Mouse (Mus musculus): ENCODE measurements around the gene Mrps7. TPM values are rescaled to one million over a fixed set of nuclear protein-coding genes. Genes with fewer than 3 reads are reported as not detected.

The Mrps7 gene
- polyA plus RNA-seq, 1 experiment, result 36.7 TPM

DNA sequence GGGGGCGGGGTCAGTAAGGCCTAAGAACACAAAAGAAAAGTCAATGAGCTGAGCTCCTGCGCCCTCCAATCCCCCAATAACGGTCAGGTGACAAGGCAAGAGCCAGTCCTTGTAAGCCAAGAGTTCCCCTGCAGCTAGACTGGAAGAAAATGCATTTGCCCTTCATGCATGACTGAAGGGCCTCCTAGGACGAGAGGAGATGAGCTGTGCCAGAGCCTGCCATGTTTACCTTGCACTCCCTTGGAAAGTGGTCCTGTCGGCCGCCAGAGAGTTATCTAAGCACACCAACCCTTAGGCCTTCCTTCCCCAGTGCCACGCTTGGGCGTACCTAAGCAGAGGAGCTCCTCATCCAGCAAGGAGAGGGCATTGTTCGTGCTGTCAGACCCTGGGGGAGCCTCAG, 15.7 kb upstream of the Mrps7 start:
- no peak for DNase-seq (ENCODE audit: low read depth)
- no peak for TF ChIP-seq CTCF (IDR thresholded peaks at IDR 0.05; ENCODE audit: borderline replicate concordance, extremely low read depth, insufficient read depth, insufficient read length)

DNA sequence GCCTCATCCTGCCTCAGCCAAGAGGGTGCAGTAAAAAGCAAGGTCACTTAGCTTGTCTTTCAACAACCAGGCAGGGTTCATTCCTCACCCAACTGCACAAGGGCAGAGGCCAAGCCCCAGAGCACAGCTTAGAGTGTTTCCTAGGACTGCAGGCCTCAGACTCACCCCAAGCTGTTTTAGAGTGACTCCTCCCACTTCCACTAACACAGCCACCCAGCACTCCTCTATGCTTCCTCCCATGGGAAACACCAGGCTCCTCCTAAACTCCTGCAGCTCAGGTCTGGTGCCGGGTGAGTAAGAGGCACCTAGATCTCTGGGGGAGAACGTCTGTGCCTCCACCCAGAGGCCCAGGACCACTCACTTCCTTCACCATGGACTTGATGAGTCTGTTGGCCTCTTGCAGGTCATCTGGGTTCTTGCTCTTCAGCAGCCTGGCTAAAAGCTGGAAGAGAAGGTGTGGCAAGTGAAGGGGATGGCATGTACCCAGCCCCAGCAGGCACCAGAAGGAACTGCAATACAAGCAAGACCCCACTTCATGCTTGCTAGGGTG, 13.1 kb upstream of the Mrps7 start:
- no peak for DNase-seq (ENCODE audit: low read depth)
- TF ChIP-seq POLR2A (IDR thresholded peaks at IDR 0.05; ENCODE audit: borderline replicate concordance, extremely low read depth, insufficient read depth, insufficient read length, poor library complexity, severe bottlenecking), result no peak
- no peak for TF ChIP-seq CTCF (IDR thresholded peaks at IDR 0.05; ENCODE audit: borderline replicate concordance, extremely low read depth, insufficient read depth, insufficient read length)

DNA sequence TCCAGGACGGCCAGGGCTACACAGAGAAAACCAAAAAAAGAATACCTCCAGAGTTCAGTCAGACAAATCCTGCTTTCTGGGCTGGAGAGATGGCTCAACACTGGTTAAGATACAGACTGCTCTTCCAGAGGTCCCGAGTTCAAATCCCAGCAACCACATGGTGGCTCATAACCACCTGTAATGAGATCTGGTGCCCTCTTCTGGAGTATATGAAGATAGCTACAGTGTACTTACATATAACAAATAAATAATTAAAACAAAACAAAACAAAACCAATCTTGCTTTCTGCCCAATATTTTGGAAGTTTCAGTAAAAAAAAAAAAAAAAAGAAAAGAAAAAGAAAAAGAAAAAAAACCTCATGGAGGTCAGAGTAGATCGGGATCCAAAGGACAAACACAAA, 8.5 kb upstream of the Mrps7 start:
- TF ChIP-seq POLR2A (IDR thresholded peaks at IDR 0.05; ENCODE audit: borderline replicate concordance, extremely low read depth, insufficient read depth, insufficient read length, poor library complexity, severe bottlenecking) (no peak), CTCF (IDR thresholded peaks at IDR 0.05; ENCODE audit: borderline replicate concordance, extremely low read depth, insufficient read depth, insufficient read length) (no peak)
- no peak for DNase-seq (ENCODE audit: low read depth)

DNA sequence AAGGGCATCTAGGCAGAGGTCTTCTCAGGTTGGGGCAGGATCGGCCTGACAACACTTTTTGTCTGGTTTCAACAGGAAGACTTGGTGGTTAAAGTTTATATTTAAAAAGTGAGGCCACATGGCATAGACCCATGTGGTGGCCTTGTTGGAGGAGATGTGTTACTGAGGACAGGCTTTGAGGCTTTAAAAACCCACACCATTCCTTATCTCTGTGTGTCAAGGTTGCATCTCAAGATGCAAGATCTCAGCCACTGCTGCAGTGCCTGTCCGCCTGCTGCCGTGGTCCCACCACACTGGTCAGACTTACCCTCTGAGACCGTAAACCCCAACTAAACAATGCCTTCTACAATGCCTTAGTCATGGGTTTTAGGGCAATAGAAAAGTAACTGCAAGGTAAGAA, 5.4 kb upstream of the Mrps7 start:
- no peak for TF ChIP-seq CTCF (IDR thresholded peaks at IDR 0.05; ENCODE audit: borderline replicate concordance, extremely low read depth, insufficient read depth, insufficient read length)
- no peak for TF ChIP-seq POLR2A (IDR thresholded peaks at IDR 0.05; ENCODE audit: borderline replicate concordance, extremely low read depth, insufficient read depth, insufficient read length, poor library complexity, severe bottlenecking)
- no peak for DNase-seq (ENCODE audit: low read depth)

DNA sequence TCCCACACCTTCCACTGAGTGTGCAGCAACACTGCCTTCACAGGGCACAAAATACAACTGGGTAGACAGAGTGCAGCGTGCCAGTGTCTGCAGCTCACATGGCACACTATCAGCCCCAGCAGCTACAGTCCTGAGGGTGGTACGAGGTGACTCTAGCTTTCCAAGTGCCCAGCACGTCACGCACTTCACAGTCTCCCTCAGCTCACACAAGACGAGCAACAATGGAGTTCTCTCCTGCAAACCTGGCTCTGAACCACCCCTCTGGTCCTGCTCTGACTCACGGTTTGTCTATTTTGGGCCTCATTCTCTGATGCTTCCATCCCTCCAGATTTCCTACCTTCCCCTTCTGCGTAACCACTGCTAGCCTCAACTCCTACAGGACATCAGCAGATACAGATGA, 4.0 kb upstream of the Mrps7 start:
- TF ChIP-seq CTCF (IDR thresholded peaks at IDR 0.05; ENCODE audit: borderline replicate concordance, extremely low read depth, insufficient read depth, insufficient read length), result no peak
- no peak for TF ChIP-seq POLR2A (IDR thresholded peaks at IDR 0.05; ENCODE audit: borderline replicate concordance, extremely low read depth, insufficient read depth, insufficient read length, poor library complexity, severe bottlenecking)

DNA sequence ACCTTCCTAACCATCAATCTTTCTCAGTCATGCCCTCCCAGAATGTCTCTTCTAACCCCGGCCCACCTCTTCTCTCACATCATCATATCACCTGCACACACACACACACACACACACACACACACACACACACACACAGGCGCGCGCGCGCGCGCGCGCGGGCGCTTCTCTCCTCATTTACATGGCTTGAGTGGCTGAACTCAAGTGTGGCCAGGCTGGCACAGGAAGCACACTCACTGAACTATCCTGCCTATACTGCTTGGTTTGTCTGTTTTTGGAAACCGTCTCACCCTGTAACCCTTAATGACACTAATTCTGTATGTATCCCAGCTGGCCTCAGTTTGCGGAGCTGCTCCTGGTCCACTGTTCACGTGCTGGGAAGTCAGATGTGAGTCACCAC, 3.0 kb upstream of the Mrps7 start:
- TF ChIP-seq CTCF (IDR thresholded peaks at IDR 0.05; ENCODE audit: borderline replicate concordance, extremely low read depth, insufficient read depth, insufficient read length) (no peak), POLR2A (IDR thresholded peaks at IDR 0.05; ENCODE audit: borderline replicate concordance, extremely low read depth, insufficient read depth, insufficient read length, poor library complexity, severe bottlenecking) (no peak)
- DNase-seq (ENCODE audit: low read depth), result no peak

More for the DNA sequence above, 4.0 kb upstream of the Mrps7 start:
- no peak for DNase-seq (ENCODE audit: low read depth)

DNA sequence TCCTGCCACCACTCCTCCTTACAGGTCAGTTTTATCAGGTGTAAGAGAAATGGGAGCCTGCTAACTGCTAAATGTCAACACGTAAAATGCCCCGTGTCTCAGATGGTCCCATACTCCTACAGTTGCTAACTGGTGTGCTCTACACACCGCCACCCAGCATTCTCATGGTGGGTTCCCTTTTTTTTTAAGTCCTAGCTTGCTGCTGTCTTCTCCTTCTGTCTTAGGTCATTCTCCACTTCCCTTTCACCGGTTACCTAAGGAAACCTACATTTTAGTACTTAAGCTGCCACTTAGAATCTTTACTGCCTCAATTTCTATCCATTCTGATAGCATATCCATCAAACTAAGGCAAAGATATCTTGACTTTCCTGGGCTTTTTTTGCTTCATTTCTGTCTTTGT, 2.6 kb upstream of the Mrps7 start:
- TF ChIP-seq POLR2A (IDR thresholded peaks at IDR 0.05; ENCODE audit: borderline replicate concordance, extremely low read depth, insufficient read depth, insufficient read length, poor library complexity, severe bottlenecking), result no peak
- no peak for TF ChIP-seq CTCF (IDR thresholded peaks at IDR 0.05; ENCODE audit: borderline replicate concordance, extremely low read depth, insufficient read depth, insufficient read length)

DNA sequence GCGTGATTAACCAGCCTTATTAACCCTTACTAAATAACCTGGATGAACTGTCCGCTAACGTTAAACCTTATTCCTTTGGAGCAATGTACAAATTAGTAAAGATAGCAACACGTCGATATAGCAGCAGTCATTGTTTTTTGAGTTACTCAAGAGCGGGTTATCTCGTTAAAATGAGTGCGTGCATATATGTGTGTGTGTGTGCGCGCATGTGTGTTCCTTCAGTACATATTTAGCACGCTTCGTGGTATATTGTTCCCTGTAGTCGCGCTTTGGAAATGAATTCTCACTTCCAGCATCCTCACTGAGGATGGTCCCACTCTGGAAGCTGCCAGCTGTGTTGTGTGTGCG, 623 bp upstream of the Mrps7 start:
- TF ChIP-seq CTCF (IDR thresholded peaks at IDR 0.05; ENCODE audit: borderline replicate concordance, extremely low read depth, insufficient read depth, insufficient read length) (no peak), POLR2A (IDR thresholded peaks at IDR 0.05; ENCODE audit: borderline replicate concordance, extremely low read depth, insufficient read depth, insufficient read length, poor library complexity, severe bottlenecking) (no peak)
- peak; percentile 20 for DNase-seq (ENCODE audit: low read depth)

More for the DNA sequence above, 2.6 kb upstream of the Mrps7 start:
- no peak for DNase-seq (ENCODE audit: low read depth)

DNA sequence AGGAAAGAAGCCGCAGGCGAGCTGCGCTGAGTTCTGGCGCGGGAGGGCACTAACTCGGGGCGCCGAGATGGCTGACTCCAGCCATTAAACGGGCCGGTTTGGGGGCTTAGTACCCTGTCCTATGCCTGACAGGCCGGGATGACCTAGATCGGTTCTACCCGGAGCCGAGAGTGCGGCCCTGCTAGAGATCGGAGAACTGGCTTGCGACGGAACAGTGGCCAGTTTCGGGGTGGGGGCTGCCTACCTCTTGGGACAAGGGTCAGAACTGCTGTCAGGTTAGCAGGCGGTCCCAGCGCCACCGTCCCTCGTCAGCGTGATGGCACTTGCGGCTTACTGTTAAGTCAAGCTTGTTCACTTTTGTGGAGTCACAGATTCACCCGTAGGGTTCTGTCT, 575 bp downstream of the Mrps7 start:
- DNase-seq (ENCODE audit: low read depth), result peak; percentile 8
- TF ChIP-seq POLR2A (IDR thresholded peaks at IDR 0.05; ENCODE audit: borderline replicate concordance, extremely low read depth, insufficient read depth, insufficient read length, poor library complexity, severe bottlenecking) (no peak), CTCF (IDR thresholded peaks at IDR 0.05; ENCODE audit: borderline replicate concordance, extremely low read depth, insufficient read depth, insufficient read length) (no peak)

DNA sequence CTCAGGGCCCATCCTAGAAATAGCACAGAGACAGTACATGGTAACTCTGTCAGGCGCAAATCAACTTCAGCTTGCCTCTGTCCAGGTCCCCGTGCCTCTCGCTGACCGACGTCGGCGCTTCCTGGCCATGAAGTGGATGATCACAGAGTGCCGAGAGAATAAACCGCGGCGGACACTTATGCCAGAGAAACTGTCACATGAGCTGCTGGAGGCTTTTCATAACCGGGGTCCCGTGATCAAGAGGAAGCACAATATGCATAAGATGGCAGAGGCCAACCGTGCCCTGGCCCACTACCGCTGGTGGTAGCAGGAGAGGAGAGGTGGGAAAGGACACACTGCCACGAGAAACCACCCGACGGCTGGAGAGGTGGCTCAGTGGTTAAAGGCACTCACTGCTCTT, 3.0 kb downstream of the Mrps7 start:
- no peak for DNase-seq (ENCODE audit: low read depth)
- TF ChIP-seq POLR2A (IDR thresholded peaks at IDR 0.05; ENCODE audit: borderline replicate concordance, extremely low read depth, insufficient read depth, insufficient read length, poor library complexity, severe bottlenecking), result no peak
- TF ChIP-seq CTCF (IDR thresholded peaks at IDR 0.05; ENCODE audit: borderline replicate concordance, extremely low read depth, insufficient read depth, insufficient read length), result no peak

DNA sequence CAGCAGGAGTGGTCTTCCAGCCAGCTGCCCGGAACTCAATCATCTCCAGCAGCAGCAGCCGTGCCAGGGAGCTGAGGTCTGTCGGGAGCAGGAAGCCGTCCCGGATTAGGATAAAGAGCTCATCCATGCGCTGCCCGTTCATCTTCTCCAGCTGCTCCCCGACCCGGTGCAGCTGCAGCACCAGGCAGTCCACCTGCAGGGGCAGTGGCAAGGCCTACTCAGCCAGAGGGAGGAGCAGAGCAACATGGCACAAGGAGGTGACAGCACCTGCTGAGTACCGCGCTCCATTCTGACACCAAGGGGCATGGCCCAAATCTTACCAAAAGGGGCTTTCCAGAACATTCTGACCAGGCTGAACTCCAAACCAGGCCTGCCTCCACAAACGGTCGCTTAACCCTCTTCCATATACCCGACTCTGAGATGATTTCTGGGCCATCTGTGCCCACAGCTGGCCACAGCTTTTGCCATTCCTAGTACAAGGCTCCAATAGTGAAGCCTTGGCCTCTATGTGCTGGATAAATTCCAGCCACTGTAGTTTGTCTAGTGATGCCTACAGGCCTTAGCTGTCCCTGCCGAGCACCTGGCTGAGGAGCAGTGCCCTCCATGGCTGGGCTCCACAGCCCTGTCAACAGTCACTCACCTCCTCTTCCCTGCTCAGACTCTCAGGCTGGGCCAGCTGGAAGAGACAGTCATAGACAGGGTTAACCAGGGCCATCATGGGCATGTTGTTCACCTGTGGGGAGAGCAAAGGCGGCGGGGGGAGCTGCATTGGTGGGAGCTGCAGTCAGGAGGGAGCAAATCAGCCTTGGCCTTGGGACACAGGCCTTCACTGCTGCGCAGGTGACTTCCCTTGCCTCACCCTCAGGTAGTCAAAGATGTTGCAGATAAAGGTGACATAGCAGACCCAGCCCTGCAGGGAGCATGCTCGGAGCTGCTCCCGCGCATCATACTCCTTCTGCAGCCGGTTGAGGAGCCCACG, 5.0 kb downstream of the Mrps7 start:
- TF ChIP-seq POLR2A (IDR thresholded peaks at IDR 0.05; ENCODE audit: borderline replicate concordance, extremely low read depth, insufficient read depth, insufficient read length, poor library complexity, severe bottlenecking) (no peak), CTCF (IDR thresholded peaks at IDR 0.05; ENCODE audit: borderline replicate concordance, extremely low read depth, insufficient read depth, insufficient read length) (no peak)
- DNase-seq (ENCODE audit: low read depth), result no peak

DNA sequence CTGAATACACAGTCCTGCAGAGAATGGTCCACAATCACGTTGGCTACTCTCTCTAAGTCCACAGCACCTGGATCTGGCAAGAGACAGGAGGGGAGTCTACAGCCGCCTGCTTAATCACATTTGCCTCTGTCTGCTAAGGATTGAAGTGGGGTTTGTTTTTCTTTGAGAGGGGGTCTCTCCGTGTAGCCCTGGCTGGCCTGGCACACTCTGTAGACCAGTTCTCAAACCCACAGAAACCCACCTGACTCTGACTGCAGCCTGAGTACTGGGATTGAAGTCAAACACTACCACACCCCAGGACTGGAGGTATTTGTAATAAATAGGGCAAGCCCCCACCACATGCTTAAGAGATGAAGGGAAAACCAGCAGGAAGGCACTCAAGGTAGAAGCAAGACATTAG, 5.9 kb downstream of the Mrps7 start:
- TF ChIP-seq CTCF (IDR thresholded peaks at IDR 0.05; ENCODE audit: borderline replicate concordance, extremely low read depth, insufficient read depth, insufficient read length) (no peak), POLR2A (IDR thresholded peaks at IDR 0.05; ENCODE audit: borderline replicate concordance, extremely low read depth, insufficient read depth, insufficient read length, poor library complexity, severe bottlenecking) (no peak)
- no peak for DNase-seq (ENCODE audit: low read depth)
